Mouse (Mus musculus) MEL (cell line): ENCODE measurements at regions not wholly inside any gene's neighbourhood (a gene's known extent, or its start where the extent isn't known, plus 50 kb on each side); places are given as distances from the start of the nearest gene placed in this dataset.

Experiments used
- DNase-seq: peaks from one replicate; pipeline ENCODE4 v3.0.0; 2011; ENCODE audit warnings: low read depth, low spot score
- H3K27ac ChIP-seq: 2 replicates; pipeline ENCODE4 v1.5.1; 2012; ENCODE audit warnings: low read depth, mild to moderate bottlenecking, control low read depth, low read length, moderate library complexity; ENCODE audit not compliant: control insufficient read depth
- H3K27me3 ChIP-seq, 2 experiments: fragments of 150-350 bp in 1 of 2; sonication (generic) in 1 of 2; 2 replicates each; pipeline ENCODE4 v1.6.1; 2012; ENCODE audit warnings: low read length in 2 of 2, mild to moderate bottlenecking in 2 of 2, improper control_type of control experiment in 1 of 2, moderate library complexity in 1 of 2; ENCODE audit not compliant: insufficient read depth in 2 of 2, control insufficient read depth in 1 of 2
- H3K36me3 ChIP-seq, 2 experiments: 2 replicates each; pipeline ENCODE4 v1.6.1; 2012 to 2014; ENCODE audit warnings: low read length in 2 of 2, improper control_type of control experiment in 1 of 2, inconsistent platforms in 1 of 2, mild to moderate bottlenecking in 1 of 2; ENCODE audit not compliant: insufficient read depth in 2 of 2, control insufficient read depth in 1 of 2
- H3K4me1 ChIP-seq, 2 experiments: fragments of 150-350 bp in 1 of 2; sonication (generic) in 1 of 2; 2 replicates each; pipeline ENCODE4 v1.6.1; 2012; ENCODE audit warnings: low read length in 2 of 2, improper control_type of control experiment in 1 of 2, mild to moderate bottlenecking in 1 of 2; ENCODE audit not compliant: insufficient read depth in 2 of 2, control insufficient read depth in 1 of 2
- H3K4me3 ChIP-seq, 2 experiments: fragments of 150-350 bp in 1 of 2; sonication (generic) in 1 of 2; 2 replicates each; pipeline ENCODE4 v1.5.1; 2012; ENCODE audit warnings: low read depth in 2 of 2, low read length in 2 of 2, mild to moderate bottlenecking in 2 of 2, moderate library complexity in 2 of 2, control low read depth in 1 of 2, improper control_type of control experiment in 1 of 2; ENCODE audit not compliant: control insufficient read depth in 1 of 2, insufficient read depth in 1 of 2
- H3K79me2 ChIP-seq: 2 replicates; pipeline ENCODE4 v1.6.1; 2012; ENCODE audit warnings: mild to moderate bottlenecking, low read length, moderate library complexity; ENCODE audit not compliant: control insufficient read depth, poor library complexity, insufficient read depth
- H3K9ac ChIP-seq: 2 replicates; pipeline ENCODE4 v1.6.1; 2012; ENCODE audit warnings: low read depth, mild to moderate bottlenecking, control low read depth, low read length, moderate library complexity; ENCODE audit not compliant: control insufficient read depth, poor library complexity, severe bottlenecking
- H3K9me3 ChIP-seq: fragments of 150-350 bp; sonication (generic); replicated peaks from 2 replicates; pipeline ENCODE4 v1.6.1; 2012; ENCODE audit warnings: mild to moderate bottlenecking, low read length, improper control_type of control experiment, moderate library complexity; ENCODE audit not compliant: insufficient read depth
- CHD1 ChIP-seq: IDR thresholded peaks from 2 replicates; pipeline ENCODE4 v1.6.1; 2012; ENCODE audit warnings: low read depth, mild to moderate bottlenecking, inconsistent platforms, low read length, improper control_type of control experiment
- CTCF ChIP-seq, 3 experiments: IDR thresholded peaks in 2 of 3; conservative IDR thresholded peaks in 1 of 3; 2 replicates each; pipeline ENCODE4 v1.5.1; 2011 to 2012; ENCODE audit warnings: low read length in 3 of 3, low read depth in 2 of 3, mild to moderate bottlenecking in 2 of 3, improper control_type of control experiment in 1 of 3, inconsistent platforms in 1 of 3, mixed read lengths in 1 of 3, moderate library complexity in 1 of 3; ENCODE audit not compliant: control insufficient read depth in 1 of 3, insufficient read depth in 1 of 3, poor library complexity in 1 of 3, severe bottlenecking in 1 of 3
- ELF1 ChIP-seq: IDR thresholded peaks from 2 replicates; pipeline ENCODE4 v1.6.1; 2014; ENCODE audit warnings: low read depth, mild to moderate bottlenecking, inconsistent platforms, low read length, improper control_type of control experiment, moderate library complexity
- ETS1 ChIP-seq: IDR thresholded peaks from 2 replicates; pipeline ENCODE4 v1.6.1; 2012; ENCODE audit warnings: low read depth, mild to moderate bottlenecking, inconsistent platforms, low read length, improper control_type of control experiment, moderate library complexity
- GABPA ChIP-seq: IDR thresholded peaks from 2 replicates; pipeline ENCODE4 v1.6.1; 2012; ENCODE audit warnings: low read depth, mild to moderate bottlenecking, inconsistent platforms, low read length, improper control_type of control experiment, moderate library complexity
- HCFC1 ChIP-seq: IDR thresholded peaks from 2 replicates; pipeline ENCODE4 v1.6.1; 2012; ENCODE audit warnings: low read depth, mild to moderate bottlenecking, inconsistent platforms, low read length, improper control_type of control experiment, moderate library complexity
- MAX ChIP-seq: IDR thresholded peaks from 2 replicates; pipeline ENCODE4 v1.6.1; 2011; ENCODE audit warnings: low read length, improper control_type of control experiment
- MAZ ChIP-seq: IDR thresholded peaks from 2 replicates; pipeline ENCODE4 v1.6.1; 2012; ENCODE audit warnings: low read depth, mild to moderate bottlenecking, inconsistent platforms, low read length, improper control_type of control experiment
- MEF2A ChIP-seq: IDR thresholded peaks from 2 replicates; pipeline ENCODE4 v1.6.1; 2014; ENCODE audit warnings: low read depth, mild to moderate bottlenecking, inconsistent platforms, low read length, improper control_type of control experiment; ENCODE audit not compliant: poor library complexity, insufficient replicate concordance, severe bottlenecking; ENCODE audit errors: extremely low read depth
- MYC ChIP-seq: IDR thresholded peaks from 2 replicates; pipeline ENCODE4 v1.6.1; 2011; ENCODE audit warnings: low read depth, mild to moderate bottlenecking, low read length, improper control_type of control experiment, moderate library complexity
- NELFE ChIP-seq: IDR thresholded peaks from 2 replicates; pipeline ENCODE4 v1.6.1; 2011; ENCODE audit warnings: low read depth, low read length, improper control_type of control experiment
- POLR2A ChIP-seq, 2 experiments: IDR thresholded peaks; 2 replicates each; pipeline ENCODE4 v1.6.1; 2011 to 2012; ENCODE audit warnings: low read length in 2 of 2, mild to moderate bottlenecking in 2 of 2, control low read depth in 1 of 2, improper control_type of control experiment in 1 of 2, low read depth in 1 of 2, moderate library complexity in 1 of 2; ENCODE audit not compliant: control insufficient read depth in 1 of 2, insufficient read depth in 1 of 2, poor library complexity in 1 of 2
- RAD21 ChIP-seq: IDR thresholded peaks from 2 replicates; pipeline ENCODE4 v1.6.1; 2011; ENCODE audit warnings: mild to moderate bottlenecking, low read depth, low read length, improper control_type of control experiment
- SIN3A ChIP-seq: IDR thresholded peaks from 2 replicates; pipeline ENCODE4 v1.6.1; 2012; ENCODE audit warnings: low read length, improper control_type of control experiment, inconsistent platforms
- SMC3 ChIP-seq: IDR thresholded peaks from 2 replicates; pipeline ENCODE4 v1.6.1; 2011; ENCODE audit warnings: low read depth, low read length, improper control_type of control experiment
- TCF12 ChIP-seq: IDR thresholded peaks from 2 replicates; pipeline ENCODE4 v1.6.1; 2014; ENCODE audit warnings: low read depth, mild to moderate bottlenecking, inconsistent platforms, low read length, improper control_type of control experiment, moderate library complexity
- UBTF ChIP-seq: IDR thresholded peaks from 2 replicates; pipeline ENCODE4 v1.6.1; 2012; ENCODE audit warnings: low read depth, mild to moderate bottlenecking, inconsistent platforms, low read length, improper control_type of control experiment, moderate library complexity, borderline replicate concordance; ENCODE audit not compliant: insufficient read depth
- USF1 ChIP-seq: IDR thresholded peaks from 2 replicates; pipeline ENCODE4 v1.6.1; 2014; ENCODE audit warnings: low read depth, mild to moderate bottlenecking, inconsistent platforms, low read length, improper control_type of control experiment, moderate library complexity
- ZC3H11A ChIP-seq: IDR thresholded peaks from 2 replicates; pipeline ENCODE4 v1.6.1; 2012; ENCODE audit warnings: low read depth, mild to moderate bottlenecking, inconsistent platforms, low read length, improper control_type of control experiment
- ZKSCAN1 ChIP-seq: IDR thresholded peaks from 2 replicates; pipeline ENCODE4 v1.6.1; 2012; ENCODE audit warnings: low read depth, mild to moderate bottlenecking, inconsistent platforms, low read length, improper control_type of control experiment, moderate library complexity
- ZMIZ1 ChIP-seq: IDR thresholded peaks from 2 replicates; pipeline ENCODE4 v1.6.1; 2012; ENCODE audit warnings: low read depth, mild to moderate bottlenecking, inconsistent platforms, low read length, improper control_type of control experiment, moderate library complexity
- ZNF384 ChIP-seq: IDR thresholded peaks from 2 replicates; pipeline ENCODE4 v1.6.1; 2012; ENCODE audit warnings: low read depth, mild to moderate bottlenecking, inconsistent platforms, low read length, improper control_type of control experiment

GRCm38 (mm10) chr14:39785090-39785489, 312.2 kb upstream of the Nrg3 start:
- H3K27me3 ChIP-seq, result no peaks in the 10 kb centered on the region
- no peaks in the 10 kb centered on the region for H3K36me3 ChIP-seq
- H3K79me2 ChIP-seq, result no peaks in the 10 kb centered on the region
- DNase-seq, result no peak
- no peaks in the 10 kb centered on the region for H3K9me3 ChIP-seq
- TF ChIP-seq HCFC1 (no peak), MAX (no peak), ETS1 (no peak), ZKSCAN1 (no peak), POLR2A (IDR thresholded peaks at IDR 0.05; ENCODE audit: control insufficient read depth in 1 of 2, insufficient read depth in 1 of 2, low read depth in 1 of 2, low read length in 2 of 2, poor library complexity in 1 of 2) (no peak), MYC (no peak), ZC3H11A (no peak), RAD21 (no peak), GABPA (no peak), ZNF384 (no peak), CTCF (IDR thresholded peaks at IDR 0.05 in 2 of 3, conservative IDR thresholded peaks at IDR 0.05 in 1 of 3; ENCODE audit: control insufficient read depth in 1 of 3, insufficient read depth in 1 of 3, low read depth in 2 of 3, low read length in 3 of 3, poor library complexity in 1 of 3, severe bottlenecking in 1 of 3) (no peak), SIN3A (no peak), TCF12 (no peak), ZMIZ1 (no peak), USF1 (no peak), UBTF (no peak), NELFE (no peak)
- H3K27ac ChIP-seq, result no peak overlapping the region
- no peak overlapping the region for H3K9ac ChIP-seq
- H3K4me1 ChIP-seq, result no peaks in the 10 kb centered on the region
- H3K4me3 ChIP-seq, result no peak overlapping the region

- H3K27ac ChIP-seq, result no peak overlapping the region
- no peaks in the 10 kb centered on the region for H3K27me3 ChIP-seq
- H3K4me1 ChIP-seq, result no peaks in the 10 kb centered on the region
- H3K4me3 ChIP-seq, result no peak overlapping the region
- H3K9me3 ChIP-seq, result no peaks in the 10 kb centered on the region
- no peak overlapping the region for H3K9ac ChIP-seq
- H3K79me2 ChIP-seq, result no peaks in the 10 kb centered on the region
- DNase-seq, result peak; percentile 3
- no peaks in the 10 kb centered on the region for H3K36me3 ChIP-seq
- TF ChIP-seq CHD1 (no peak), RAD21 (peak; percentile 47), MEF2A (no peak), NELFE (no peak), CTCF (IDR thresholded peaks at IDR 0.05 in 2 of 3, conservative IDR thresholded peaks at IDR 0.05 in 1 of 3; ENCODE audit: control insufficient read depth in 1 of 3, insufficient read depth in 1 of 3, low read depth in 2 of 3, low read length in 3 of 3, poor library complexity in 1 of 3, severe bottlenecking in 1 of 3) (peak in 1 of 3 experiments; percentile 45; a peak in 2 of 6 replicates), ZC3H11A (0 out of 2 replicates have a peak, but pooled peaks have one; percentile 3), SMC3 (peak; percentile 35), ZKSCAN1 (no peak), MAZ (no peak), ELF1 (no peak), ETS1 (no peak)
Observed at GRCm38 (mm10) chr14:39781849-39782248, 309.0 kb upstream of the Nrg3 start.
